Comparison of ENCODE assay signal across 8 mouse cellular contexts in the genomic region with DNA sequence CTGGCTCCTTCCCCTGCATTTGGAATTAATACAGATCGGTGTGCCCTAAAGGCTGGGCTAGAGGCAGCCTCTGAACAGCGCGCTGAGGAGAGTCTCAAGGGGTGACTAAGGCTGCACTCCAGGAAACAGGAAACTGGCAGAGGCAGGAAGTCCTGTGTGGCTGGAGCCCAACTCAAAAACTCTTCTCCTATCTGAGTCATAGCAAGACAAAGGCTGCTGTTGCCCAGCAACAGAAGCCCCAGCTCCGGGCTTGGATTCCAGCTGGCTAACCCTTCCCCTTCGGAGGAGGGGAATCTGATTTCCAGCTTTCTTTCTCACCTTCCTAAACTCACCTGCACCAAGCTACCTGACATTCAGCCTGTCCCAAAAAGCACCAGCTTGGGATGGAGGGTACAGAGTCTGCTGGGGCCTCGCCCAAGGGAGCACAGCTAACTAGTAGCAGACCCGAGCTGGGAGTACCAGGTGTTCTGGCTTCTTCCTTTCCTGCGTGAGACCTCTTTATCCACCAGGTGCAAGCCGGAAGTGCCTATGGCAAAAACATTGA. TPM values are rescaled to one million over a fixed set of nuclear protein-coding genes. Genes with fewer than 3 reads are reported as not detected.
DNase-seq lines count a peak whose midpoint lies in the region; ATAC-seq lines count a peak whose summit lies in the region.

No protein-coding gene starts in this region.

- H3K27ac ChIP-seq in midbrain, embryonic 10.5 days (replicated peaks), result peak overlapping the region; percentile 82

- peak; percentile 53 for DNase-seq in MN1 (ENCODE audit: low spot score)
- DNase-seq in gastrocnemius, postnatal 4 days (ENCODE audit: low spot score in 2 of 2), result peak; percentile 32 to 63
- DNase-seq in left cerebral cortex, postnatal 4 days, result peak; percentile 40
- DNase-seq in midbrain, embryonic 10.5 days (ENCODE audit: low spot score), result peak; percentile 71
- DNase-seq in telencephalon, adult 2 months (ENCODE audit: low read depth, low spot score), result peak; percentile 50
- DNase-seq in B cell, adult 2 months, result no peak

- 28% methylated on average over 9 of the region's 9 CpGs for WGBS in midbrain, embryonic 10.5 days

- ATAC-seq in common myeloid progenitor, adult 5-6 weeks (replicated peaks; ENCODE audit: low read depth, poor library complexity, severe bottlenecking), result peak; percentile 95
- peak; percentile 89 for ATAC-seq in inflammation-experienced regulatory T-cells, adult 6 months

- no peaks in the 10 kb centered on the region for H3K36me3 ChIP-seq in midbrain, embryonic 10.5 days

- peak overlapping the region; percentile 29; the same call in 1 of the 2 replicates for H3K4me3 ChIP-seq in midbrain, embryonic 10.5 days

- no peaks in the 10 kb centered on the region for H3K27me3 ChIP-seq in midbrain, embryonic 10.5 days (ENCODE audit: low read depth, poor library complexity, severe bottlenecking)

- intact Hi-C loops in left cerebral cortex, postnatal 4 days (cut with DNase I), result no loop called here

- peaks cover 24% of the 10 kb centered on the region for H3K4me1 ChIP-seq in midbrain, embryonic 10.5 days

- no peaks in the 10 kb centered on the region for H3K9me3 ChIP-seq in midbrain, embryonic 10.5 days (replicated peaks)

RNA-seq across cellular contexts. Expression of a gene that starts 41.3 kb away (rescaled TPM):
- total RNA-seq in common myeloid progenitor, adult 5-6 weeks (2017), result 0.44 and 1.2 TPM in 2 replicates
- under 1 TPM; 0.26 to 0.29 TPM for total RNA-seq in gastrocnemius, postnatal 4 days (2021)
- polyA plus RNA-seq in inflammation-experienced regulatory T-cells, adult 6 months (2017; shearing (Covaris generic)), result under 1 TPM in 1 of 3 experiments, not detected in 2; 0.15 TPM
- total RNA-seq in left cerebral cortex, postnatal 4 days (2021), result under 1 TPM; 0.14 to 0.26 TPM
- polyA plus RNA-seq in midbrain, embryonic 10.5 days (2016; fragmentation: Nextera tagmentation; extraction: Ambion mirVana), result 0.67 and 0.97 TPM in 2 replicates

RNA-seq across cellular contexts. Expression of a gene that starts 45.8 kb away (rescaled TPM):
- total RNA-seq in common myeloid progenitor, adult 5-6 weeks (2017), result 14.9 and 16.1 TPM in 2 replicates
- total RNA-seq in gastrocnemius, postnatal 4 days (2021), result 10 to 100 TPM; 21.3 to 30.0 TPM
- polyA plus RNA-seq in inflammation-experienced regulatory T-cells, adult 6 months (2017; shearing (Covaris generic)), result 10 to 100 TPM in 1 of 3 experiments, 1 to 10 TPM in 2; 2.4 to 38.2 (median 2.6) TPM
- total RNA-seq in left cerebral cortex, postnatal 4 days (2021), result 1 to 10 TPM; 9.3 to 9.7 TPM
- 251 and 280 TPM in 2 replicates for polyA plus RNA-seq in midbrain, embryonic 10.5 days (2016; fragmentation: Nextera tagmentation; extraction: Ambion mirVana)

Comparison
In these comparisons a context has a peak if more than half of its experiments do, and no peak if none do; other contexts are left out.
1. DNase-seq: peak in MN1 (single experiment), gastrocnemius, postnatal 4 days (2 of 2), left cerebral cortex, postnatal 4 days (single experiment), midbrain, embryonic 10.5 days (single experiment) and telencephalon, adult 2 months (single experiment); none in B cell, adult 2 months (0 of 2).